Mouse (Mus musculus): ENCODE results near the gene Churc1. TPM values are rescaled to one million over a fixed set of nuclear protein-coding genes. Genes with fewer than 3 reads are reported as not detected.

Gene Churc1
- polyA plus RNA-seq (2017; shearing (Covaris generic)), result 122 TPM

GRCm38 (mm10) chr12:76765354-76765851, at the start of gene Churc1, which contains the start of gene Fntb:
Gene Churc1 (plus strand): TSS chr12:76765538.
Gene Fntb (plus strand): TSS chr12:76765589.

GRCm38 (mm10) chr12:76795350-76795749, 30.0 kb downstream of the Churc1 start, which contains the start of gene Gpx2:
Gene Gpx2 (minus strand): TSS chr12:76795554.

DNA sequence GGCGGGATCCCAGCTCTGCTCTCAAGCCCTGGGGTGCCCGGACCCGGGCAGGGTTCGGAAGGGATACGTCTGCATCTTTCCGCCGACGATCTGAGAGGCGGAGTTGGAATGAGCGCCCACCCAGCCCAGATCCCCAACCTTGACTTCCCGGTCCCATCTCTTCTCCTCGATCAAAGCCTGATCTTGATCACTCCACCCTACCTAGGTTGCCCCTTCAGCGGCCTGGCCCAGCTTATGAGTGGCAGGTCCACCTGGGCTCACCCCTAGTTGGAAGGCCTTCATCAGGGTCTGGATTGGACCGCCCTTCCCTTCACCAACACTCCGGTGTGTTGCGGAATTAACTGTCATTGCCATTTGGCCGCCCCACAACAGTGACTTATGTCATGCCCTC, 57.3 kb downstream of the Churc1 start, which contains the start of gene Rab15:
Rab15 (minus strand) TSS at position 258 of the 391 bp plus-strand sequence.

Other genes with a start within 250 kb of the Churc1 start
- not detected for gene Plekhg3, start 234.6 kb upstream of the Churc1 start, polyA plus RNA-seq (2017; shearing (Covaris generic))
- gene Sptb, start 55.0 kb upstream of the Churc1 start, polyA plus RNA-seq (2017; shearing (Covaris generic)), result 0.17 TPM
- gene Fntb, start 51 bp downstream of the Churc1 start, polyA plus RNA-seq (2017; shearing (Covaris generic)), result 24.0 TPM
- gene Gpx2, start 30.0 kb downstream of the Churc1 start, polyA plus RNA-seq (2017; shearing (Covaris generic)), result not detected
- gene Rab15, start 57.4 kb downstream of the Churc1 start, polyA plus RNA-seq (2017; shearing (Covaris generic)), result not detected
- gene Max, start 196.7 kb downstream of the Churc1 start, polyA plus RNA-seq (2017; shearing (Covaris generic)), result 179 TPM

Data from naive thymus-derived CD4-positive, alpha-beta T cell, adult 5 months (primary cell).